Mouse (Mus musculus): Measurements from ENCODE around the gene 9430015G10Rik.
"Not testable (repeated sequence)": the region's sequence is repeated elsewhere in the genome, so short reads cannot be mapped to it uniquely, and the experiment has no call there.

The 9430015G10Rik gene

GRCm38 (mm10) chr4:156097770-156098366 lies 11.9 kb upstream of the 9430015G10Rik start:
- no peak for DNase-seq (ENCODE audit: low read depth)

GRCm38 (mm10) chr4:156099427-156099826 lies 10.4 kb upstream of the 9430015G10Rik start:
- DNase-seq (ENCODE audit: low read depth): no peak

- DNase-seq (ENCODE audit: low read depth): no peak
Observed at GRCm38 (mm10) chr4:156100501-156100900, 9.3 kb upstream of the 9430015G10Rik start.

- DNase-seq (ENCODE audit: low read depth): peak; percentile 52
Observed at GRCm38 (mm10) chr4:156101481-156101903, 8.3 kb upstream of the 9430015G10Rik start.

GRCm38 (mm10) chr4:156103342-156103741 lies 6.4 kb upstream of the 9430015G10Rik start:
- DNase-seq (ENCODE audit: low read depth): no peak

GRCm38 (mm10) chr4:156108606-156109546 lies 906 bp upstream of the 9430015G10Rik start:
- DNase-seq (ENCODE audit: low read depth): peak; percentile 56

- no peak for DNase-seq (ENCODE audit: low read depth)
Observed at GRCm38 (mm10) chr4:156124077-156124476, 14.3 kb downstream of the 9430015G10Rik start.

- no peak for DNase-seq (ENCODE audit: low read depth)
Observed at GRCm38 (mm10) chr4:156125393-156125792, 15.6 kb downstream of the 9430015G10Rik start.

GRCm38 (mm10) chr4:156126841-156127240 lies 17.1 kb downstream of the 9430015G10Rik start:
- no peak for DNase-seq (ENCODE audit: low read depth)

GRCm38 (mm10) chr4:156128746-156129145 lies 19.0 kb downstream of the 9430015G10Rik start:
- DNase-seq (ENCODE audit: low read depth): no peak

- no peak for DNase-seq (ENCODE audit: low read depth)
Observed at GRCm38 (mm10) chr4:156130436-156130835, 20.7 kb downstream of the 9430015G10Rik start, which contains the start of gene Rnf223. Gene Rnf223 (plus strand): TSS chr4:156130513.

- DNase-seq (ENCODE audit: low read depth): no peak
Observed at GRCm38 (mm10) chr4:156130940-156131339, 21.2 kb downstream of the 9430015G10Rik start.

GRCm38 (mm10) chr4:156133334-156133733 lies 23.6 kb downstream of the 9430015G10Rik start:
- no peak for DNase-seq (ENCODE audit: low read depth)

- no peak for DNase-seq (ENCODE audit: low read depth)
Observed at GRCm38 (mm10) chr4:156133943-156134605, 24.3 kb downstream of the 9430015G10Rik start.

- no peak for DNase-seq (ENCODE audit: low read depth)
Observed at GRCm38 (mm10) chr4:156135112-156135511, 25.3 kb downstream of the 9430015G10Rik start.

GRCm38 (mm10) chr4:156135801-156136200 lies 26.0 kb downstream of the 9430015G10Rik start:
- no peak for DNase-seq (ENCODE audit: low read depth)

- DNase-seq (ENCODE audit: low read depth): no peak
Observed at GRCm38 (mm10) chr4:156136285-156137100, 26.7 kb downstream of the 9430015G10Rik start.

GRCm38 (mm10) chr4:156150887-156151286 lies 41.1 kb downstream of the 9430015G10Rik start:
- not testable (repeated sequence) for DNase-seq (ENCODE audit: low read depth)

- no peak for DNase-seq (ENCODE audit: low read depth)
Observed at GRCm38 (mm10) chr4:156154771-156155170, 45.0 kb downstream of the 9430015G10Rik start.

- peak; percentile 28 for DNase-seq (ENCODE audit: low read depth)
Observed at GRCm38 (mm10) chr4:156166477-156166876, 56.7 kb downstream of the 9430015G10Rik start.

- no peak for DNase-seq (ENCODE audit: low read depth)
Observed at GRCm38 (mm10) chr4:156168611-156169010, 58.8 kb downstream of the 9430015G10Rik start.

- DNase-seq (ENCODE audit: low read depth): no peak
Observed at GRCm38 (mm10) chr4:156169129-156169528, 59.3 kb downstream of the 9430015G10Rik start.
